Comparison of ENCODE assay signal across 11 mouse cellular contexts in genomic region chr11:20859858-20860257, GRCm38 (mm10). TPM values are rescaled to one million over a fixed set of nuclear protein-coding genes. Genes with fewer than 3 reads are reported as not detected.
A peak's percentile ranks its signal among the peaks of the same experiment; 100 is the strongest.
DNase-seq lines count a peak whose midpoint lies in the region; ATAC-seq and TF ChIP-seq lines count a peak whose summit lies in the region.
"Had no signal": no experiment of that assay in that cellular context is flagged by ENCODE, and none has a peak within 500 bp of the region (broad histone marks: within the 10 kb centered on the region; RNA-seq: fewer than 3 reads in every experiment).

No protein-coding gene starts in this region.

- no peaks in the 10 kb centered on the region for H3K27me3 ChIP-seq in embryonic facial prominence, embryonic 15.5 days
- H3K27me3 ChIP-seq in kidney, embryonic 14.5 days (ENCODE audit: control insufficient read depth, insufficient read depth, low read length): no peaks in the 10 kb centered on the region
- H3K27me3 ChIP-seq in neural tube, embryonic 15.5 days (replicated peaks): no peaks in the 10 kb centered on the region

- no peaks in the 10 kb centered on the region for H3K36me3 ChIP-seq in embryonic facial prominence, embryonic 15.5 days
- no peaks in the 10 kb centered on the region for H3K36me3 ChIP-seq in kidney, embryonic 14.5 days (ENCODE audit: control insufficient read depth, insufficient read depth, low read length)
- H3K36me3 ChIP-seq in neural tube, embryonic 15.5 days: no peaks in the 10 kb centered on the region

- DNase-seq in layer of hippocampus, adult 2 months (ENCODE audit: low spot score in 2 of 2): no peak
- no peak for DNase-seq in layer of hippocampus, adult 8-10 months (ENCODE audit: low spot score in 2 of 2)
- DNase-seq in urinary bladder, postnatal 25 days (ENCODE audit: low spot score): no peak
- no peak for DNase-seq in urinary bladder, postnatal 4 days (ENCODE audit: low spot score in 2 of 2)
- DNase-seq: right cerebral cortex, postnatal 4 days had no signal

- H3K4me1 ChIP-seq in embryonic facial prominence, embryonic 15.5 days: peaks cover 41% of the 10 kb centered on the region
- H3K4me1 ChIP-seq in kidney, embryonic 14.5 days (ENCODE audit: control insufficient read depth, insufficient read depth, low read length): peaks cover 14% of the 10 kb centered on the region; the same call in 1 of the 2 replicates
- H3K4me1 ChIP-seq in neural tube, embryonic 15.5 days: peaks cover 12% of the 10 kb centered on the region; the same call in 1 of the 2 replicates

- 0 out of 2 replicates have a peak overlapping the region, but pooled peaks have one; percentile 27 for H3K4me2 ChIP-seq in embryonic facial prominence, embryonic 15.5 days (replicated peaks)
- H3K4me2 ChIP-seq in kidney, embryonic 14.5 days (replicated peaks; ENCODE audit: low read depth, low read length): peak overlapping the region; percentile 12; the same call in 1 of the 2 replicates
- peak overlapping the region; percentile 25 for H3K4me2 ChIP-seq in neural tube, embryonic 15.5 days

- H3K27ac ChIP-seq in layer of hippocampus, adult 2 months: peak overlapping the region; percentile 84
- H3K27ac ChIP-seq in embryonic facial prominence, embryonic 15.5 days (replicated peaks): peak overlapping the region; percentile 90
- peak overlapping the region; percentile 90; the same call in 1 of the 2 replicates for H3K27ac ChIP-seq in kidney, embryonic 14.5 days (ENCODE audit: low read depth, low read length)
- peak overlapping the region; percentile 73 for H3K27ac ChIP-seq in neural tube, embryonic 15.5 days (replicated peaks)
- H3K27ac ChIP-seq: liver, embryonic 14.5 days had no signal

- no peak for ATAC-seq in embryonic facial prominence, embryonic 15.5 days (ENCODE audit: insufficient number of reproducible peaks, low FRiP score, low TSS enrichment, low read depth)
- ATAC-seq in kidney, embryonic 14.5 days (ENCODE audit: low FRiP score, low TSS enrichment): peak; percentile 38; the same call in 1 of the 2 replicates
- no peak for ATAC-seq in neural tube, embryonic 15.5 days (ENCODE audit: low FRiP score)
- ATAC-seq in monocyte, adult 5-6 weeks (replicated peaks; ENCODE audit: insufficient number of reproducible peaks, low FRiP score, low TSS enrichment, poor library complexity, severe bottlenecking): no peak
- ATAC-seq: activated CD4-positive, CD25-positive, alpha-beta regulatory T cell, adult 4 months had no signal

- 41% methylated on average over 6 of the region's 6 CpGs for WGBS in embryonic facial prominence, embryonic 15.5 days
- 32% methylated on average over 6 of the region's 6 CpGs for WGBS in kidney, embryonic 14.5 days
- 48% methylated on average over 6 of the region's 6 CpGs for WGBS in neural tube, embryonic 15.5 days

- TF ChIP-seq CTCF in layer of hippocampus, adult 2 months (conservative IDR thresholded peaks at IDR 0.05): no peak

- peak overlapping the region; percentile 41 for H3K4me3 ChIP-seq in layer of hippocampus, adult 2 months
- H3K4me3 ChIP-seq in embryonic facial prominence, embryonic 15.5 days (replicated peaks): no peak overlapping the region
- no peak overlapping the region for H3K4me3 ChIP-seq in kidney, embryonic 14.5 days (ENCODE audit: low read length)
- H3K4me3 ChIP-seq in neural tube, embryonic 15.5 days (replicated peaks): no peak overlapping the region

- H3K9me3 ChIP-seq in embryonic facial prominence, embryonic 15.5 days (replicated peaks): no peaks in the 10 kb centered on the region
- no peaks in the 10 kb centered on the region for H3K9me3 ChIP-seq in kidney, embryonic 14.5 days (ENCODE audit: control insufficient read depth, low read length)
- H3K9me3 ChIP-seq in neural tube, embryonic 15.5 days (replicated peaks): no peaks in the 10 kb centered on the region

- no peak overlapping the region for H3K9ac ChIP-seq in embryonic facial prominence, embryonic 15.5 days
- H3K9ac ChIP-seq in kidney, embryonic 14.5 days (ENCODE audit: low read depth, low read length): no peak overlapping the region
- no peak overlapping the region for H3K9ac ChIP-seq in neural tube, embryonic 15.5 days (replicated peaks)
- H3K9ac ChIP-seq: liver, embryonic 14.5 days had no signal

RNA-seq across cellular contexts. Expression of gene Lgalsl, which starts 29.0 kb away (rescaled TPM):
- 10 to 100 TPM; 75.8 to 76.3 TPM for total RNA-seq in layer of hippocampus, adult 2 months (2021)
- 10 to 100 TPM; 70.3 to 84.7 (median 71.2) TPM for total RNA-seq in layer of hippocampus, adult 8-10 months (2022)
- 68.4 and 74.7 TPM in 2 replicates for polyA plus RNA-seq in embryonic facial prominence, embryonic 15.5 days (2015; fragmentation: Nextera tagmentation; extraction: Ambion mirVana)
- polyA plus RNA-seq in kidney, embryonic 14.5 days (2014; fragmentation: Nextera tagmentation; extraction: Ambion mirVana): 21.1 and 30.6 TPM in 2 replicates
- 63.9 and 70.5 TPM in 2 replicates for polyA plus RNA-seq in neural tube, embryonic 15.5 days (2015; fragmentation: Nextera tagmentation; extraction: Ambion mirVana)
- total RNA-seq in monocyte, adult 5-6 weeks (2017): 2.4 to 11.7 TPM (median 3.9 TPM) in 3 replicates
